ENCODE assay signal across 11 mouse cellular contexts in the genomic region with DNA sequence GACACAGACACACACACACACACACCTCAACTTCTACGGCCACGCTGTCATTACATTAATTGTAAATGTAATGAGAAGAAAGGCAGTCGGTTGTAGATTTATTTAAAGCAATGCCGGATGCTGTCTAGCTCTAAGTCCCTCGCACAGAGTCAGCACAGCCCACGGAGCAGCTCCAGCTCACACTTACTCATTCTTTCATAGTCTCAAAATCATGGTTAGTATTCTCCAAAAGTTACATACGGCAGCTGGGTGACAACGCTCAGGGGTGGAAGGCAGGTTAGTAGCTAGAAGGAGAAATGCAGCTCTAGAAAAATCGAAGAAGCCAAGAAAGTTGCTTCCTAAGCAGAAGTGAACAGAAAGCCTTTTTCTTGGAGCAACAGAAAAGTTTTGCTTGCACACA.
DNase-seq lines count a peak whose midpoint lies in the region; ATAC-seq and TF ChIP-seq lines count a peak whose summit lies in the region.
"Had no signal": no experiment of that assay in that cellular context is flagged by ENCODE, and none has a peak within 500 bp of the region (broad histone marks: within the 10 kb centered on the region; RNA-seq: fewer than 3 reads in every experiment).

No protein-coding gene starts in this region.

- no peaks in the 10 kb centered on the region for H3K27me3 ChIP-seq in kidney, embryonic 16.5 days (ENCODE audit: insufficient read depth, low read length)
- H3K27me3 ChIP-seq in forebrain, postnatal 0 days (ENCODE audit: insufficient read depth, low read length): no peaks in the 10 kb centered on the region
- no peaks in the 10 kb centered on the region for H3K27me3 ChIP-seq in midbrain, embryonic 14.5 days (ENCODE audit: control insufficient read depth, insufficient read depth, low read length)
- H3K27me3 ChIP-seq: liver, embryonic 15.5 days; Patski had no signal

- H3K9ac ChIP-seq in kidney, embryonic 16.5 days (replicated peaks; ENCODE audit: low read length): peak overlapping the region; percentile 59
- H3K9ac ChIP-seq in forebrain, postnatal 0 days: no peak overlapping the region
- no peak overlapping the region; the same call in 1 of the 2 replicates for H3K9ac ChIP-seq in midbrain, embryonic 14.5 days (replicated peaks; ENCODE audit: low read length)
- H3K9ac ChIP-seq: liver, embryonic 15.5 days had no signal

- DNase-seq in kidney, adult 11 months: no peak
- DNase-seq in forebrain, postnatal 0 days: no peak
- no peak for DNase-seq in midbrain, embryonic 14.5 days
- no peak for DNase-seq in thymus, postnatal 36 days
- no peak for DNase-seq in ovary, adult 18-20 months (ENCODE audit: low spot score)
- DNase-seq in spleen, postnatal 4 days (ENCODE audit: low spot score in 2 of 2): no peak

- H3K27ac ChIP-seq in kidney, embryonic 16.5 days (ENCODE audit: low read length): peak overlapping the region; percentile 89
- peak overlapping the region; percentile 93 for H3K27ac ChIP-seq in brown adipose tissue, adult 24 weeks (replicated peaks; ENCODE audit: low read depth, low read length)
- no peak overlapping the region for H3K27ac ChIP-seq in forebrain, postnatal 0 days (ENCODE audit: low read depth, low read length)
- H3K27ac ChIP-seq in midbrain, embryonic 14.5 days (replicated peaks; ENCODE audit: low read depth, low read length): peak overlapping the region; percentile 28; the same call in 1 of the 2 replicates
- H3K27ac ChIP-seq: liver, embryonic 15.5 days had no signal

- H3K4me2 ChIP-seq in kidney, embryonic 16.5 days (replicated peaks; ENCODE audit: low read depth, low read length): peak overlapping the region; percentile 44
- peak overlapping the region; percentile 23 for H3K4me2 ChIP-seq in forebrain, postnatal 0 days (ENCODE audit: low read depth)
- peak overlapping the region; percentile 46 for H3K4me2 ChIP-seq in midbrain, embryonic 14.5 days (ENCODE audit: low read length)
- H3K4me2 ChIP-seq: liver, embryonic 15.5 days had no signal

- H3K4me1 ChIP-seq in kidney, embryonic 16.5 days (ENCODE audit: insufficient read depth, low read length): peaks cover 38% of the 10 kb centered on the region
- H3K4me1 ChIP-seq in brown adipose tissue, adult 24 weeks (ENCODE audit: control insufficient read depth, insufficient read depth, insufficient read length, low read length): peaks cover 12% of the 10 kb centered on the region; the same call in 1 of the 2 replicates
- H3K4me1 ChIP-seq in forebrain, postnatal 0 days (ENCODE audit: insufficient read depth): peaks cover 19% of the 10 kb centered on the region; the same call in 1 of the 2 replicates
- peaks cover 41% of the 10 kb centered on the region for H3K4me1 ChIP-seq in midbrain, embryonic 14.5 days (ENCODE audit: control insufficient read depth, insufficient read depth, low read length)
- H3K4me1 ChIP-seq: liver, embryonic 15.5 days had no signal

- no peak for ATAC-seq in kidney, embryonic 16.5 days (ENCODE audit: low FRiP score, low TSS enrichment)
- no peak for ATAC-seq in forebrain, postnatal 0 days
- no peak for ATAC-seq in midbrain, embryonic 14.5 days (ENCODE audit: low FRiP score, low TSS enrichment)

- H3K4me3 ChIP-seq in kidney, embryonic 16.5 days (ENCODE audit: low read length): peak overlapping the region; percentile 32
- H3K4me3 ChIP-seq in brown adipose tissue, adult 24 weeks (ENCODE audit: insufficient read depth, low read depth, low read length): peak overlapping the region; percentile 60
- peak overlapping the region; percentile 17; the same call in 1 of the 2 replicates for H3K4me3 ChIP-seq in forebrain, postnatal 0 days (ENCODE audit: low read depth, low read length)
- H3K4me3 ChIP-seq in midbrain, embryonic 14.5 days (replicated peaks; ENCODE audit: low read depth, low read length): peak overlapping the region; percentile 25
- H3K4me3 ChIP-seq: erythroblast, embryonic 14.5 days; liver, embryonic 15.5 days had no signal

- WGBS in kidney, embryonic 16.5 days: 33% methylated on average over 9 of the region's 9 CpGs
- WGBS in forebrain, postnatal 0 days: 36% methylated on average over 9 of the region's 9 CpGs
- 42% methylated on average over 9 of the region's 9 CpGs for WGBS in midbrain, embryonic 14.5 days

- no peak for TF ChIP-seq CTCF in forebrain, postnatal 0 days (IDR thresholded peaks at IDR 0.05; ENCODE audit: low read depth)

- H3K9me3 ChIP-seq in kidney, embryonic 16.5 days (ENCODE audit: low read length): no peaks in the 10 kb centered on the region
- H3K9me3 ChIP-seq in forebrain, postnatal 0 days (ENCODE audit: low read length): no peaks in the 10 kb centered on the region
- no peaks in the 10 kb centered on the region for H3K9me3 ChIP-seq in midbrain, embryonic 14.5 days (ENCODE audit: control insufficient read depth, low read length)
- H3K9me3 ChIP-seq: liver, embryonic 15.5 days had no signal

- no peaks in the 10 kb centered on the region for H3K36me3 ChIP-seq in kidney, embryonic 16.5 days (ENCODE audit: insufficient read depth, low read length)
- no peaks in the 10 kb centered on the region for H3K36me3 ChIP-seq in forebrain, postnatal 0 days (ENCODE audit: insufficient read depth)
- H3K36me3 ChIP-seq in midbrain, embryonic 14.5 days (ENCODE audit: control insufficient read depth, insufficient read depth, low read length): no peaks in the 10 kb centered on the region
- H3K36me3 ChIP-seq: liver, embryonic 15.5 days had no signal
